Mouse (Mus musculus) layer of hippocampus, postnatal 36 days (tissue): Measurements from ENCODE around the gene Car11. TPM values are rescaled to one million over a fixed set of nuclear protein-coding genes. Genes with fewer than 3 reads are reported as not detected.
"Not testable (repeated sequence)": the region's sequence is repeated elsewhere in the genome, so short reads cannot be mapped to it uniquely, and the experiment has no call there.

ENCODE experiments used
- DNase-seq, 2 experiments: peaks; one replicate each; pipeline ENCODE4 v3.0.0; 2022
- total RNA-seq, 2 experiments: library from RNA; stranded (reverse); gene quantifications; 2 replicates each; pipeline ENCODE4 v1.2.3; 2021

The Car11 gene
- total RNA-seq: 100 to 1,000 TPM; 191 to 217 TPM

DNA sequence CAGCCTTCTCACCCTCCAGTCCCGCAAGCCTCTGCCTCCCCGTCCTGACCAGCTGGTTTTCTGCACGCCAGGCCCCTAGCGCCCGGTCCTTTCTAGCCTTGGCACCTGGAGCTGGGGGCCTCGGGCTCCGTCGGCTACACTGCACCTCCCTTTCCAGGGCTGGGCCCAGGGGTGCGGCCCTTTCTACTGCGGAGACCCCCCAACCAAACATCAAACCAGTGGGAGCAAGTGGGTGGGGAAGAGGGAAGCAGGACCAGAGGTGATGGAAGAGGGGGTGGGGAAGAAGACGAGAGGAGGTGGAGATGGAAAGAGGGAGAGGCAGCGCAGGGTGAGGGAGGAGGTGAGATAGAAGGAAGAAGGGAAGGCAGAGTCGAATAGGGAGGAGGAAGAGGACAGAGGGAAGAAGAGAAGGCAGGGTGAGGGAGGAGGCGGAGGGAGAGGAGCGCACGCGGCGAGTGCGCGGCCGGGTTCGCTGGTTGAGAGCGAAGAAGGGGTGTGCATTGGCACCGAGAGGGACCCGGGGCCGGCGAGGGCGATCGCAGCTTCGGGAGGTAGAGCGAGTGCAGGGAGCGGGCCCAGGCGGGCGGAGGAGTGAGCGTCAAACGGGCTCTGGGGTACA lies at the start of gene Car11:
Gene Car11, plus strand, starts transcription at position 321 of the 619 bp plus-strand sequence.
- DNase-seq: peak in 1 of 2 experiments; percentile 48

DNA sequence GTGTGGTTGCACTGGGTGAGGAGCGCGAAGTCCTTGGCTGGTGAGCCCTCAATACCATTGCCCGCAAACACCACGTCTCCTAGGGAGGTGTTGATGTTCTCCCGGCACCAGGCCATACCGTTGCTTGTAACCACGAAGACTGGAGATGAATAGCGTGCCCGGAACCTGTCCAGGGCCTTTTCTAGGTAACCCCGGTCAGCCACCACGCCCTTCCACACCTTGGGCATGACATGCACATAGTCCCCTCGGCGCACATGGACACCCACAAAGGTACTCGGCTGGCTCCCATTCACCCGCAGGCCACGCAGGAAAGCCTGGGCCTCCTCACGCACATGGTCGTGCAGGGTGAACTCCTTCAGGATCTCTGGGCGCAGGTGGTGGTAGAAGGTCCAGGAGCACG lies 49.2 kb upstream of the Car11 start:
- DNase-seq: not testable (repeated sequence)

DNA sequence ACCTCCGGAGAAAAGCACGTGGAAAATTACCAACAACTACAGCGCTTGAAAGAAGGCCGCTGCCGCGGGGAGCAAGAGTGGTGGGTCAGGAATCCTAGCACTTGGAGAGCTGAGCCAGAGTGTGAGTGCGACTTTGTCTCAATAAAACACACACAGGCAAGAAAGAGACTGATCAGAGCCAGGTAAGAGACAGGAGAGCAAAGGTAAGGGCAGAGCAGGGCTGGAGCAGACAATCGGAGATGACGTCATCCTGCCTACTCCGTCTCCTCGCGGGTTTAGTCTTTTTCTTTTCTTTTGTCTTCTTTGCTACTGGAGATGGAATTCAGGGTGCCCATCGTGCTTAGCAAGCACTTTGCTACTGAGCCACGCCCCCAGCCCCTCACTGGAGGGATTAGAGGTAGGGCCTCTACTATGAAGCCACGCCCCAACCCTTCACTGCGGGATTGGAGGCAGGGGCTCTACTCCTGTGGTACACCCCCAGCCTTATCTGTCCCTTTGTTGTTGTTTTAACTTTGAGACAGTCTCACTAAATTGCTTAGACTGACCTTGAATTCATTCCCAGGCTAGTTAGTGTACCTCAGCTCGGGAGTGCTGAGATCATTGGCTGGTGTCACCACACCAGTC lies 45.1 kb upstream of the Car11 start:
- DNase-seq: no peak

DNA sequence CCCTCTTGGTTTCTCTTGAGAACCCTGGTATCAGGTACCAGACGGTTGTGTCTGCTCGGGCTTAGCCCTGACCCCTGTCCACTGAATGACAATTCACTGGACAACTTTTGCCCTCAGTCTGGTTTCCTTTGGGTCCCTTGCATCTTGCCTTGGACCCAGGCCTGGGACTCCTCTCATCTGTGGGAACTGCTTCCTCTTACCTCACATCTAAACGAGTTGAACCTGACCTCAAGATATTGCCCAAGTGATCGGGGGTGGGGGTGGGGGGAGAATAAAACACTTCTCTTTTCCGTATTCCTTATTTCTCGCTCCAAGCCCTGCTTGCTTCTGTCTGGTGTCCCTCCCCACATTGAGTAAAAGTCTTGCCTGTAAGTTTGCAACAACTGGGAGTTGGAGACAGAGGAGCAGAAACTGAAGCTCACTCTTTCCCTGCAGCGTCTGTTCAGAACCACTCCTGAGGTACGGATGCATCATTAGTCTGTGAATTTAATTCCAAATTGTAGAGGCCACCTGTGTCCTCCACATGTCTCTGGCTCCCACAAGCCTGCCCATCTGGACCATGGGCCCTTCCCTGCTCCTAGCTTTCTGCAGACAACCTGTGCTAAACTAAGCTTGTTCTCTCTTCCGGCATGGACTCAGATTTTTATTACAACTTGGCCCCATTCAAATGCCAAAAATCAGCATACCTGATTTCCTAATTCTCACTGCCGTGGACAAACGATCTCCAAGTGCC lies 38.7 kb upstream of the Car11 start:
- DNase-seq: no peak

DNA sequence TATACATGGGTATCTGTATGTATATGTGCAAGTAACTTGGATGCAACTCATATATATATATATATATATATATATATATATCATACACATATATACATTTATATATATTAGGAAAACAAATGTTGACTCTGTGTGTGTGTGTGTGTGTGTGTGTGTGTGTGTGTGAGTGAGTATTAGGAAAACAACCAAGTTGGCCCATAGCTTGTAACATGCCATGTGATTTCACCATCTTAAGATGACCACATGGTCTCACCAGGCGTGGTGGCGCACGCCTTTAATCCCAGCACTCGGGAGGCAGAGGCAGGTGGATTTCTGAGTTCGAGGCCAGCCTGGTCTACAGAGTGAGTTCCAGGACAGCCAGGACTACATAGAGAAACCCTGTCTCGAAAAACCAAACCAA lies 37.9 kb upstream of the Car11 start:
- DNase-seq: not testable (repeated sequence)

DNA sequence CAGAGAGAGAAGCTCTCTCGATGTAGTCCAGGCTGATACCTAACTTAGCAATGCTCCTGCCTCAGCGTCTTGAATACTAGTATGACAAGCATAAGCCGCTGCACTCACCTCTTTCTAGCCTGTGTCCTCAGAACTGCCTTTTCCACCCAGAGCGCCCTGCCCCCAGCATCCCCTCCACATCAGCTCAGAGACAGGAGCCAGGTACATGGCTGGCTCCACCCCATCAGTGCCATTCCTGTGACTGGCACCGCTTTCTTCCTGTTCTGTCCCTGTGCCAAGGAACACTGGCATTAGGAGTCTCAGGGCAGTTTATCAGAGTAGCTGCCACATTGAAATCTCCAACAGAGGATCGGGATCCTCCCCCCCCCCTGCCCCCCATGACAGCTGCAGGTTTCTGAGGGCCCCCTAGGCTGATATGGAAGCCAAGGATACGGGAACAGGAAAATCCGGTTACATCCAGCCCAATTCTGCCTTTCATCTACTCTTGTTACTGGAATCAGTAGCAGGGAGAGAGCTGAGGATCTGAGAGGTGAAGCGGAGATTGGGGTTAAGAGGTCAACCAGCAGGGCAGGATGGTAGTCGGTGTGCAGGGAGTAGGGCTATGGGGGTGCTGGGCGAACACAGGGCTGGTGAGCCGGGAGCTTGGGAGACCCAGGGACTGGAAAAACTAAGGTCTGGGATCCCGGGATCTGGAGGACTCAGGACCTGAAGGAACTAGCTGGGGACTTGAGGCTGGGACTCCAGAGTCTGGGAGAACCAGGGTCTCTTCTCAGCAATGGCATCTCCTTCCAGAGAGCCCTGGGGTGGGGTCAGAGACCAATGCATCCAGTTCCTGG lies 34.1 kb upstream of the Car11 start:
- DNase-seq: no peak

DNA sequence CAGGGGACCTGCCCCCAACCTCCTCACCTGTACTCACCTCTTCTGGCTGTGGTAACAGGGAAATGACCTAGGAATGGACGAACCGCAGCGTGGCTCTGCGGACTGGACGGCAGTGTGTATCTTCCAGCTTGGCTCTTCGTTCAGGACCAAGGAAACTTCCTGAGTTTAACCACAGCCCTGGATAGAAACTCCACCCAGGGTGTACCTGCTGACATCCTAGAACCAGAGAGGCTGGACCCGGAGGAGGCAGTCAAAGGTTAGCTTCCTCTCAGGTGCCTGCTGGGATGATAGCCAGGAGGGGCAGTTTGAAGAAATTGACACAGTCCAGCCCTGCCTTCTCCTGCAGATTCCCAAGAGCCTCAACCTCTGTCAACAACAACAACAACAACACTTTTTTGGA lies 33.5 kb upstream of the Car11 start, which contains the start of gene Fut2:
Gene Fut2, minus strand, starts transcription at position 234 of the 400 bp plus-strand sequence.
- DNase-seq: no peak

DNA sequence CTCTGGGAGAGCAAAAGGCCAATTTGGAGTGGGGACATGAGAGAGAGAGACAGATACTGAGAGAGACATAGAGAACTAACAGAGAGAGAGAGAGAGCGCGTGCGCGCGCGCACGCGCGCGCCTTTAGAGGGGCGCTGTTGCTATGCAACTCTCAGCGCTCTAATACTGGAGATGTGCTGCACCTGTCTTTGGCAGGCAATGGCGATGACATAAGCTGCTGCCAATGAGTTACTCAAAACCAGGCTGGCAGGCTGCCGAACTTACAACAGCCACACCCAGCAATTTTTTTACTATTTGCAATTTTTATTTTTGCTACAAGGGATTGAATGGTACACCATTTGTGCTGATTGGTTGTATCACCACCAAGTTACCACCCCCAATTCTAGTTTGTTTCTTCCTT lies 31.9 kb upstream of the Car11 start:
- no peak for DNase-seq

DNA sequence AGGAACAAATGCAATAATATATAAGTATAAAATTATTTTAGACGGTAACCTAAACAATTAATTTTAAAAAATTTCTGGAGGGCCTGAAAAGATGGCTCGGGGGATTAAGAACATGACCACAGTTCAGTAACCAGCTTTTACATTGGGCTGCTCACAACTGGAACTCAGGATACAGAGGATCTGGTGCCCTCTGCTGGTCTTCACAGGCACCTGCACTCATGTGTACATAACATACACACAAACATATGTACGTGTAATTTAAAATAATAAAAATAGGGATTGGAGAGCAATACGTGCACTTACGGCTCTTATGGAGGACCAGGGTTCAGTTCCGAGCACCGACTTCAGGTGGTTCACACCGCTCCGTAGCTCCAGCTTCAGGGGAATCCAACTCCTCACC lies 30.7 kb upstream of the Car11 start:
- no peak for DNase-seq

DNA sequence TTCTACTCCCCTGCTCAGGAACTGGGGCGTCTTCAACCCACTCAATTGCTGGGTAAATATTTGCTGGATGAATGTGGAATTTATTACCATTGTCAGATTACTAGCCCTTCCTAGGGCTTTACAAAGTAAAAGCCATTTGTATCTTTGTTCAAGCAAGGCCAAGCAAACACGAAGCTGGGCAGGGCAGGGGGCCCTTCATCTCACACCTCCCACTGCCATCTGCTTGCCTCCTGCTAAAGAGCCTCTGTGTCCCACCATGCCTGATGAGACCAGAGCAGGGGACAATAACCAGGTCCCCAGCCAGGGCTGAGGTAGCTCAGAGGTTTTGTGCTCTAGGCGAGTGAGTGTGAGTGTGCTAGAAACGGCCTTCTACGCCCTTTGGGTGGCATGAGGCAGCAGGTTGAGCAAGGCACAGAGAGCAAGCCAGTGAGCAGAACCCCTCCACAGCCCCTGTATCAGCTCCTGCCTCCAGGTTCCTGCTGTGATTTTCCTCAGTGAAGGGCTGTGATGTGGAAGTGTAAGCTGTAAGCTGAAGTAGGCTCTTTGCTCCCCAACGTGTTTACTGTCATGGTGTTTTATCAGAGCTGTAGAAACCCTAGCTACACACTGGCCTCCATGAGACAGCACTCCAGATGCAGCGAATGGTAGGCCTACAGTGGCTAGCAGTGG lies 21.9 kb upstream of the Car11 start:
- DNase-seq: no peak

DNA sequence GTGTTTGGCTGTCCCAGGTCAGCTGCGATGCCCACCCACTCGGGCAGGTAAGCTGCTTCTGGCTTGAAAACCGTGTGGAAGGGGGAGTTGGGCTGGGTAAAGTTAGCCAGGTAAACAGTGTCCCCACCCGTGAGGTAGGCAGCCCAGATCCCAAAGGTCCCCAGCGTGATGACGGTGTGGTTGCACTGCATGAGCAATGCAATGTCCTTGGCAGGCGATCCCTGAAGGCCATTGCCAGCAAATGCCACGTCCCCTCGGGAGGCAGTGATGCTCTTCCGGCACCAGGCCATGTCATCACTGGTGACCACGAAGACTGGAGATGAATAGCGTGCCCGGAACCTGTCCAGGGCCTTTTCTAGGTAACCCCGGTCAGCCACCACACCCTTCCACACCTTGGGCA lies 21.1 kb upstream of the Car11 start:
- DNase-seq: no peak

DNA sequence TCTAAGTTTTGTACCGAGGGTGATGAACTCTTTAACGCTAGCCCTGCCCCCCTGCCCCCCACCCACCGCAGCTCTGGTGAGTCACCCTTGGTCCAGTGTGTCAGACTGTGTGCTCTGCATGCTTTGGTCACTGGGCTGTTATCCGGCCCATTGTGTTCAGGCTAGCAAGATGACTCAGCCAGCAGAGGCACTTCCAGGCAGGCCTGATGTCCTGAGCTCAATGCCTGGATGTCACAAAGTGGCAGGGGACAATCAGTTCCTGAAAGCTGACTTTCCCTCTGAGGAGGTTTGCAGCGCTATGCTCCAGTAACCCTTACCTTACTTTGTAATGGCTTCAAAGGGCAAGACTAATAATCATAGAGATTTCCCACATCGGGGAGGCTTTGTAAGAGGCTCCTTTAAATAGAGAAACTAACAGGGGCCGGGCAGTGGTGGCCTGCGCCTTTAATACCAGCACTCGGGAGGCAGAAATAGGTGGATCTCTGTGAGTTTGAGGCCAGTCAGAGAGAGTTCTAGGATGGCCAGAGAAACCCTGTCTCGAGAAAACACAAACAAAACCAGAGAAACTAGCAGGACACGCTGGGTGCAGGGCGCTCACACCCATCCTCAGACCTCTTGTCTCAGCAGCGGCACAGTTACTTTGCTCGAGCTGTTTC lies 19.5 kb upstream of the Car11 start:
- DNase-seq: no peak

DNA sequence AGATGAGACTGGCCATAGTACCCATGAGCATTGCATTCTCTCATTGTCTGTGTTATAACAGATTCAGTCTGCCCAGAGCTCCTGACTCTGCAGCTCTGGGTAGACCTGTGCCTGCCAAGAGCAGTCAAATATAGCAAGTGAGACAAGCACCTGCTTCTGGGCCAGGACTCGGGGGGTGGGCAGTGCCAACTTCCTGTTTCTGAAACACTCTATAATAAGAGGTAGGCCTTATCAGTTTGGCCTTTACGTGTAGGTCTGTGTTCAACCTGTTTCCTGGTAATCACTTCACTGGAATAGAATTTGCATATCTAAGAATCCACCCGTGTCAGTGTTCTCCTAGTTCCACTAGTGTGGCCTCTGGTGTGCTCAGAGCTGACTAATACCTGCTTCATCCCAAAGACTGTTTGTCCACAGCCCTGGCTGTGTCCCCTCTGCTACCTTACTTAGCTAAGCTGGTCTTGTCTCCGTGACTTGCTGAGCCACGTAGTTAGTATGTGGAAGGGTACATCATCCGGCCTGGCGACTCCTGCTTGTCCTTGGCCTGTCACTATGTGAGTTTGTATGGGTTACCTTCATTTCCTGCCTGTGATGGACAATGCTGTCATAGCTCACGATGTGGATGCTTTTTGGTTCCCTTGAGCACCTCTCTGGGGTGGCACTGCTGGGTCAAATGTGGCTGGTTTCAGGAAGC lies 18.5 kb upstream of the Car11 start:
- no peak for DNase-seq

DNA sequence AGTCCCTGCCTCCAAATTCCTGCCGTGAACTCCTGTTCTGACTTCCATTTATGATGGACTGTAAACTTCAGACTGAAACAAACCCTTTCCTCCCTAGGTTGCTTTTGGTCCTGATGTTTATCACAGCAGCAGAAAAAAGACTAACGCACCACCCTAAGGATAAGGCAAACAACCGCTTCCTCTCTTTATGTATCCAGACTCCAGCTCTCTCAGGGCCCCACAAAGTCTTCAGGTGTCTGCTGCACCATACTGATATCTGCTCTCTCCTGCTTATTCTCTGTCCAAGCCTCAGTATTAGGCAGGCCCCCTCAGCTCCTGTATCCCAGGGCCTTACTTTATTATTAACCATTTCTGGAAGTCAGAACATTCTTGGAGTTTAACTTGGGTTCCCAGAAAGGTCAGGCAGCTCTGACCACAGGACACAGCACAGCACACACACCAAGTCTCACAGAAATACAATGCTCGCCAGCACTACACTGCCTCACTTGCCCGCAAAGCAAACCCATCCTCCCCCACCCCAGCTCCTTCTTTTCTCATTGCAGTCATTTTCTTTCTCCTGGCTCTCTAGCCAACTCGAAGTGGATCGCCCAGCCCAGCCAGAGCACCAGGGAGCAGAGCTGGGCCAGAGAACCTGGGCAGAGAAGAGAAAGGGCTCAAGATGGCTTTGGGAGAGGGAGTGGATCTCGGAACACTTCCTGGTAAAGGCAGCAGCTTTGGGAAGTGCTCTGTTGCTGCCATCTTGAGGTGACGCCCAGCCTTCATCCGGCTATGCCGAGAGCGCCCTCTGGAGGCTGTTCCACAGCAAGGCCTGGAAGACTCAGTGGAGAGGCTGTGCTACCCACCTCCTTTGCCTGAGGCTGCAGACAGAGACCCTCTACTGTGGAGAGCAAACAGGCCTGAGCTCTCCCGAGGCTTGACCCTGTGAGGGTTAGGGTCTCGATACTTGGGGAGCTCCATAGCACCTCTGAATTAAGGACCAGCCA lies 17.2 kb upstream of the Car11 start:
- DNase-seq: peak; percentile 80 to 84

DNA sequence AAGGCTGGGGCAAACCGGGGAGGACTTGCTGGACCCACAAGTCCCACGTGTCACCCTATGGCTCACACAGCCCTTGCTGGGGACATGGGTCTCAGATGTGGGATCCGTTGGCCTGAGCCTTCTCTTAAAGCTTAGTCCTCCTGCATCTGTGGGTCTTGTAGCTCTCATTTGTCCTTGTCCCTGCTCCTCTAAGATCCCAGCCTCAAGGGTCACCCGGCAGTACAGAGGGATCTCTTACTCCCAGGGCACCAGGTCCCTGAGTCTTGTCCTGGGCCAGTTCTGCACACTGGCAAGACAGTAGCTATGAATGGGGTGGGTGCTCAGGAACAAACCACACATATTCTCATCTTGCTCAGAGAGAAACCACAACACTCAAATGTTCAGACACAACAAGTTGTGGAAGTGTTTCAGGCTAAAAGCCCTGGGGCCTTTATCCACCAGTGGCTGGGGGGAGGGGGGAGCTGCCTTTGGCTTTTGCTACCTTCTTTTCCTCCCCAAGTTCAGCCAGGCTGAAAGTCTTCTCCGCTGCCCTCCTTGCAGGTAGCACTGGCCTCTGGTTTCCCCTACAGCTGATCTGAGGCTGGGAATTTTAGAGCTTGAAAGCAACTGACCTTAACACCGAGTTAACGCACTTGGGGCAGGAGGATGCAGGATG lies 16.1 kb upstream of the Car11 start, which contains the start of gene Ntn5:
Gene Ntn5, plus strand, starts transcription at position 627 of the 655 bp plus-strand sequence.
- DNase-seq: no peak

DNA sequence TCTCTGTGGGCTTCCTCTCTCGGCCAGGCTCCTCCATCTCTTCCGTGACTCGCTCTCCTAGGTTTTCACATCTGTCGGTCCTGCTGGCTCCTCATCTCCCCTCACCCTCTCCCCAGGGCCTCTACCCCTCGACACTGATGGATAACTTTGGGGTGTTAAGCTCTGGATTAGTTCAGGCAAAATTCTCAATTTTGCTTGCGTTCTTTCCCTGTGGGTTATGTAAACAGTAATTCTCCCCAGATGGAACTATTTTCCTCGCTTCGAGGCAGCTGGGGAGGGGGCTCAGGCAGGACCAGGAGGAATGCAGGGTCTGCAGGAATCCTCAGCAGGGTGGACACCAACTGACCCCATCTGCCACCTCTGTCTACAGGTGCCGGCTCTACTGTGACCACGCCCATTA lies 13.8 kb upstream of the Car11 start:
- no peak for DNase-seq

DNA sequence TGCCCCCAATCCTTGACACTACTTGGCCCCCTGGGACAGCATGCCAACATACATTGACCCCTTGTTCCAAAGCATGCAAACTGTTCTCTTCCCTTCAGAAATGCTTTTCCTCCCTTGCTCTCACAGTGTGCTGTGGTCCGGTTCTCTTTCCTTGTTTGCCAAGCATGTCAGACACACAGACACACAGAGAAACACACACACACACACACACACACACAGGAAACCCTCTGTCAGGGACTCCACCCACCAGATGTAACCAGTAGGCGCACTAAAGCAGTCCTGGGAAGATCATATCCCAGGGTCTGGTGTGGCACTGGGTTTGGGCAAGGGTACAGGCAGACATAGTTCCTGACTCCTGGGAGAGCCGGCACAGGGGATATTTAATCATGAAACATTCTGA lies 12.8 kb upstream of the Car11 start:
- DNase-seq: no peak

DNA sequence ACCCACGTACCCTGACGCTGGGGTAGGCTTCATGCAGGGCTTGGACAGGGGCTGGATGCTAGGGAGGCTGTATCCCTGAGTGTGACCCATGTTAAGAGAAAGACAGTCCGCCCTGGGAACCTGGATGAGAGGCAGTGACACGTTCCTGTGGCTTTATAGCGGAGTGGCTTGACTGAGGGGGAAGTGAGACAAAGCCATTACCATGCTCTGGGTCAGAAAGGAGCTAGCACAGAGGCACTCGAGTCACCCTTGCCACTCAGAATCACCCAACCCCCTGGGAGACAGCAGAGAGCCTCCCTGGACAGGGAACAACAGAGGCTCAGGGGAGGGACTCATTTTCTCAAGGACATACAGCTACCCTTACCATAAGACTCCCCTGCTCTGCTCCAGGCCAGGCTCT lies 10.5 kb upstream of the Car11 start:
- DNase-seq: no peak

DNA sequence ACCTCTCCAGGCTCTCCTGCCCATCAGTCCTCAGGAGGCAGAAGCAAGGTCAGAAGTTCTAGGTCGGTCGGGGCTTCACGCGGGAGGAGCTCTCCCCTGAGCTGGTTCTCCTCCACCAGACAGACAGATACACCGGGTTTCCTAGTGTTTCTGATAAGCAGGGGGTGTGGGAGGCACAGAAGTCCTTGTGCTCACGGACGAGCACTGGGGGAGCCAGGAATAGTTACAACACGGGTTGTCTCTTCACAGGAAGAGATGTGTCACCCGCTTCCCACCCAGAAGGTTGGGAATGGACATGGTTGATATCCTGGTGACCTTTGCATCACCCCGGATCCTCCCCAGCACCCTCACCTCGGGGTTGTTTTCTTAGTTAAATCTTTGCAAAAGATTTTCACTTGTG lies 9.8 kb upstream of the Car11 start:
- DNase-seq: no peak
